13 mouse cellular contexts compared by ENCODE assay signal in the genomic region with DNA sequence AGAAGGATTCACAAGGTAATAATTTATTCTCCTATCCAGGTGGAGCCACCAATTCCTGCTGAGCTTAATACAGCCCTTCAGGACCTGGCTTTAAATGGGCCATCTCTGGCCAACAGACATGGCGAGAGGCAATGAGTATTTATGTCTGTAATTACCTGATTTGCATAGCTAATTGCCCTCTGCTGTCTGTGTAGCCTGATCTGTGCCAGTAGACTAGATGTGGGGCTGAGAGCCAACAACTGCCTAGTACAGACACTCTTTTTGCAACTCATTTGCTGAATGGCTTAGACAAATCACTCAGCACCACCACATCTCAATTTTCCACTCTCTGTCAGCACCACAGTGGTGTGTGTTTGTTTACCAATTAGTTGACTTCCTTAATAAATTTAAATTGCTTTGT.
DNase-seq lines count a peak whose midpoint lies in the region; ATAC-seq and TF ChIP-seq lines count a peak whose summit lies in the region.
"Had no signal": no experiment of that assay in that cellular context is flagged by ENCODE, and none has a peak within 500 bp of the region (broad histone marks: within the 10 kb centered on the region; RNA-seq: fewer than 3 reads in every experiment).

No protein-coding gene starts in this region.

- H3K27me3 ChIP-seq in forebrain, embryonic 12.5 days, result no peaks in the 10 kb centered on the region
- no peaks in the 10 kb centered on the region for H3K27me3 ChIP-seq in forebrain, embryonic 10.5 days (ENCODE audit: poor library complexity, severe bottlenecking)
- H3K27me3 ChIP-seq in forebrain, postnatal 0 days (ENCODE audit: insufficient read depth, low read length), result peaks cover 18% of the 10 kb centered on the region
- H3K27me3 ChIP-seq: embryonic facial prominence, embryonic 13.5 days had no signal

- no peak overlapping the region for H3K27ac ChIP-seq in forebrain, embryonic 12.5 days
- no peak overlapping the region for H3K27ac ChIP-seq in forebrain, embryonic 10.5 days
- no peak overlapping the region for H3K27ac ChIP-seq in forebrain, postnatal 0 days (ENCODE audit: low read depth, low read length)
- H3K27ac ChIP-seq: embryonic facial prominence, embryonic 13.5 days had no signal

- no peak for TF ChIP-seq CTCF in forebrain, postnatal 0 days (IDR thresholded peaks at IDR 0.05; ENCODE audit: low read depth)

- intact Hi-C loops in heart, postnatal 10 days (cut with DNase I), result no loop called here

- 51% methylated on average over 1 of the region's 1 CpGs for WGBS in forebrain, embryonic 12.5 days
- WGBS in forebrain, embryonic 10.5 days, result 77% methylated on average over 1 of the region's 1 CpGs
- WGBS in forebrain, postnatal 0 days, result 24% methylated on average over 1 of the region's 1 CpGs

- no peak overlapping the region for H3K4me2 ChIP-seq in forebrain, embryonic 12.5 days
- H3K4me2 ChIP-seq in forebrain, postnatal 0 days (ENCODE audit: low read depth), result no peak overlapping the region
- H3K4me2 ChIP-seq: embryonic facial prominence, embryonic 13.5 days had no signal

- no peaks in the 10 kb centered on the region for H3K9me3 ChIP-seq in forebrain, embryonic 12.5 days
- no peaks in the 10 kb centered on the region for H3K9me3 ChIP-seq in forebrain, embryonic 10.5 days
- H3K9me3 ChIP-seq in forebrain, postnatal 0 days (ENCODE audit: low read length), result no peaks in the 10 kb centered on the region
- H3K9me3 ChIP-seq: embryonic facial prominence, embryonic 13.5 days had no signal

- no peaks in the 10 kb centered on the region for H3K36me3 ChIP-seq in forebrain, embryonic 12.5 days (replicated peaks)
- no peaks in the 10 kb centered on the region for H3K36me3 ChIP-seq in forebrain, embryonic 10.5 days (replicated peaks)
- no peaks in the 10 kb centered on the region for H3K36me3 ChIP-seq in forebrain, postnatal 0 days (ENCODE audit: insufficient read depth)
- H3K36me3 ChIP-seq: embryonic facial prominence, embryonic 13.5 days had no signal

- no peak overlapping the region for H3K9ac ChIP-seq in forebrain, embryonic 12.5 days
- no peak overlapping the region for H3K9ac ChIP-seq in forebrain, postnatal 0 days
- H3K9ac ChIP-seq: embryonic facial prominence, embryonic 13.5 days had no signal

- DNase-seq in forebrain, embryonic 10.5 days (ENCODE audit: extremely low spot score, low spot score), result no peak
- DNase-seq in brain, adult 2 months (ENCODE audit: low read depth, low spot score), result peak; percentile 57
- DNase-seq in forebrain, postnatal 0 days, result peak; percentile 80
- peak; percentile 16 to 29 for DNase-seq in layer of hippocampus, postnatal 36 days
- DNase-seq in lung, postnatal 4 days, result no peak
- no peak for DNase-seq in testis, postnatal 14 days (ENCODE audit: low spot score)
- no peak for DNase-seq in heart, postnatal 10 days
- DNase-seq: B cell, adult 2 months; gastrocnemius, postnatal 25 days; kidney, postnatal 4 days; lung, postnatal 36 days had no signal

- H3K4me3 ChIP-seq in forebrain, embryonic 12.5 days (replicated peaks), result no peak overlapping the region
- H3K4me3 ChIP-seq in forebrain, embryonic 10.5 days, result no peak overlapping the region
- no peak overlapping the region for H3K4me3 ChIP-seq in forebrain, postnatal 0 days (ENCODE audit: low read depth, low read length)
- H3K4me3 ChIP-seq: embryonic facial prominence, embryonic 13.5 days had no signal

- no peaks in the 10 kb centered on the region for H3K4me1 ChIP-seq in forebrain, embryonic 12.5 days
- H3K4me1 ChIP-seq in forebrain, embryonic 10.5 days, result no peaks in the 10 kb centered on the region
- no peaks in the 10 kb centered on the region for H3K4me1 ChIP-seq in forebrain, postnatal 0 days (ENCODE audit: insufficient read depth)
- H3K4me1 ChIP-seq: embryonic facial prominence, embryonic 13.5 days had no signal

- peak; percentile 72; the same call in 1 of the 2 replicates for ATAC-seq in forebrain, embryonic 12.5 days (ENCODE audit: low FRiP score)
- ATAC-seq in forebrain, postnatal 0 days, result peak; percentile 96

Comparison
In these comparisons a context has a peak if more than half of its experiments do, and no peak if none do; other contexts are left out.
1. DNase-seq: peak in brain, adult 2 months (single experiment), forebrain, postnatal 0 days (single experiment) and layer of hippocampus, postnatal 36 days (2 of 2); none in forebrain, embryonic 10.5 days (single experiment), lung, postnatal 4 days (0 of 2), testis, postnatal 14 days (single experiment) and heart, postnatal 10 days (0 of 2).